Comparison of ENCODE assay signal across 8 mouse cellular contexts in genomic region chr8:117297913-117298518, GRCm38 (mm10). TPM values are rescaled to one million over a fixed set of nuclear protein-coding genes. Genes with fewer than 3 reads are reported as not detected.
DNase-seq lines count a peak whose midpoint lies in the region; ATAC-seq lines count a peak whose summit lies in the region.

No protein-coding gene starts in this region.

- H3K27ac ChIP-seq in kidney, embryonic 16.5 days (ENCODE audit: low read length) = peak overlapping the region; percentile 52

- peak; percentile 42 for DNase-seq in adrenal gland, adult 8-10 months
- DNase-seq in adrenal gland, adult 18-20 months (ENCODE audit: low spot score in 2 of 2) = no peak
- DNase-seq in lung, postnatal 4 days = peak; percentile 71 to 82
- no peak for DNase-seq in left cerebral cortex, adult 8-10 months (ENCODE audit: low spot score in 2 of 2)
- no peak for DNase-seq in right cerebral cortex, postnatal 4 days
- DNase-seq in embryo, embryonic 9.5 days (ENCODE audit: extremely low spot score) = no peak

- H3K4me2 ChIP-seq in kidney, embryonic 16.5 days (replicated peaks; ENCODE audit: low read depth, low read length) = no peak overlapping the region

- no peaks in the 10 kb centered on the region for H3K36me3 ChIP-seq in kidney, embryonic 16.5 days (ENCODE audit: insufficient read depth, low read length)

- WGBS in kidney, embryonic 16.5 days = 48% methylated on average over 12 of the region's 12 CpGs

- H3K4me3 ChIP-seq in kidney, embryonic 16.5 days (ENCODE audit: low read length) = no peak overlapping the region

- H3K9me3 ChIP-seq in kidney, embryonic 16.5 days (ENCODE audit: low read length) = no peaks in the 10 kb centered on the region

- ATAC-seq in granulocyte monocyte progenitor cell, adult 5-6 weeks (replicated peaks; ENCODE audit: poor library complexity, severe bottlenecking) = peak; percentile 69
- ATAC-seq in kidney, embryonic 16.5 days (ENCODE audit: low FRiP score, low TSS enrichment) = peak; percentile 39

- H3K9ac ChIP-seq in kidney, embryonic 16.5 days (replicated peaks; ENCODE audit: low read length) = no peak overlapping the region

- peaks cover 52% of the 10 kb centered on the region for H3K4me1 ChIP-seq in kidney, embryonic 16.5 days (ENCODE audit: insufficient read depth, low read length)

- no peaks in the 10 kb centered on the region for H3K27me3 ChIP-seq in kidney, embryonic 16.5 days (ENCODE audit: insufficient read depth, low read length)

RNA-seq across cellular contexts. Expression of gene Cmip, which starts 41.2 kb away (rescaled TPM):
- 100 to 1,000 TPM; 134 to 141 (median 137) TPM for total RNA-seq in adrenal gland, adult 8-10 months (2022)
- total RNA-seq in adrenal gland, adult 18-20 months (2021) = 100 to 1,000 TPM; 115 to 162 TPM
- 30.7 and 49.5 TPM in 2 replicates for total RNA-seq in granulocyte monocyte progenitor cell, adult 5-6 weeks (2014; fragmentation: Nextera tagmentation)
- 6.0 and 11.8 TPM in 2 replicates for total RNA-seq in granulocyte monocyte progenitor cell, adult 5-6 weeks (2017)
- 20.4 and 21.0 TPM in 2 replicates for polyA plus RNA-seq in kidney, embryonic 16.5 days (2015; fragmentation: Nextera tagmentation; extraction: Ambion mirVana)
- 100 to 1,000 TPM; 268 to 292 (median 275) TPM for total RNA-seq in left cerebral cortex, adult 8-10 months (2022)

Comparison
In these comparisons a context has a peak if more than half of its experiments do, and no peak if none do; other contexts are left out.
1. DNase-seq: peak in adrenal gland, adult 8-10 months (single experiment) and lung, postnatal 4 days (2 of 2); none in adrenal gland, adult 18-20 months (0 of 2), left cerebral cortex, adult 8-10 months (0 of 2), right cerebral cortex, postnatal 4 days (single experiment) and embryo, embryonic 9.5 days (single experiment).